Mouse (Mus musculus): ENCODE results near the gene Gm43064.

GRCm38 (mm10) chr3:103827548-103827947, 18.2 kb downstream of the Gm43064 start:
- TF ChIP-seq POLR2A (IDR thresholded peaks at IDR 0.05; ENCODE audit: borderline replicate concordance, low read depth, low read length) (no peak), CTCF (IDR thresholded peaks at IDR 0.05; ENCODE audit: low read depth, low read length) (no peak)

Data from bone marrow macrophage, adult 2 months (primary cell).